Mouse (Mus musculus) thymus, adult 2 months (tissue): Measurements from ENCODE around the gene Gprc5d.

Experiments
- CTCF ChIP-seq: fragments of 200-500 bp; IDR thresholded peaks from 2 replicates; pipeline ENCODE4 v1.5.1; 2012; ENCODE audit warnings: mild to moderate bottlenecking, control low read depth, low read length, moderate library complexity, borderline replicate concordance; ENCODE audit not compliant: control insufficient read depth, poor library complexity, insufficient read depth; ENCODE audit errors: extremely low read depth
- POLR2A ChIP-seq: fragments of 200-500 bp; IDR thresholded peaks from 2 replicates; pipeline ENCODE4 v1.6.1; 2012; ENCODE audit warnings: mild to moderate bottlenecking, low read length, control low read depth, moderate library complexity; ENCODE audit not compliant: control insufficient read depth, poor library complexity, insufficient read depth; ENCODE audit errors: extremely low read depth

DNA sequence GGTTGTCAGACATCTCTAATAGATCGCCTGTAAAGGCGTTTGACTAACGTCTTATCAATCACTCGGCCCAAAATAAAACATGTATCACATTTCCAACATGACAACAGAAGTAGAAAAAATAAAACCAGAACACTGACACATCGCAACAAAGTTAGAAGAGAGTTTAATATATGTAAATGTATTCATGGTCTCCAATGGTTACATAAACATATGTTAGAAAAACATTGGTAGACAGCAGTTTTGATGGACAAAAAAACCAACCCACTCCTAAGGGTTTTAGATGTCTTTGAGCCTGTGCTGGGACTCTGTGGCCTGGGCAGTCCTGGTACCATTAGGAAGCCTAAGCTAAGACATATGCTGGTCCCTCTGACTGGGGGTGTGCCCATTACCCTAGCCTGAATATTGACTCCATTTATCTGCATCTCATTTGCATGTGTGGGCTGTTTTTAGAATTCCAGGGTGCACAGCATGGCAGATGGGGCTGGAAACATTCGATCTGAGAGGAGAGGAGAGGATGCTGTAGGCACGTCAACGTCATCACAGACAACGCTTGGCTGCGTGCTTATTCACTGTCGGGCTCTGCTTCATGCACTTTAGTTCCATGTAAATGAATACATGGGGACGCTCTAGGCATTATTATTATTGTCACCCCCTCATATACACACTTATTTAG is 25.1 kb downstream of the Gprc5d start:
- TF ChIP-seq POLR2A = no peak
- TF ChIP-seq CTCF = no peak
